Mouse (Mus musculus): ENCODE measurements around the gene Slc16a9. TPM values are rescaled to one million over a fixed set of nuclear protein-coding genes. Genes with fewer than 3 reads are reported as not detected.
A peak's percentile ranks its signal among the peaks of the same experiment; 100 is the strongest.

Gene Slc16a9
- polyA plus RNA-seq, 1 experiment from 2014 or later = 3.8 TPM

DNA sequence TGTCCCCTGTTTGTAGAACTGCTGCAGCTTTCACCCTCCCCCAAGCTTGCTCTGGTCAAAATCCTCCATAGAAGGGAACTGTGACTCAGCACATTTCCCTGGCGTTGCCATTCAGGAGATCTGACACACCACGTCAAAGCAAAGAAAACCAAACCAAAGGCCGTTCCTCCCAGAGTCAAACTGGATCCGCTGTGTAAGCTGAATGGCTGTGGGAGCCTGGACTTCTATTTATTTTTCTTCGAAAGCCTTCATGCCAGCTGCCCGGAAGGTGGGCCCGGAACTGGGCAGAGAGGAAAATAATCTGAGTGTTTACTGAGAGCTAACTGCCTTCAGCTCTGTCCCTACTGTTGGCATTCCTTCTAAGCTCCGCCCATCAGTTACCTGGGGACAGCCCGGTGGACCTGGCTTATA is 42.9 kb downstream of the Slc16a9 start:
- Histone ChIP-seq H3K9me3 (ENCODE audit: control insufficient read depth, low read length) (peaks cover 4% of the 10 kb centered on the region; the same call in 1 of the 2 replicates), H3K4me2 (replicated peaks; ENCODE audit: low read depth, low read length) (no peak overlapping the region), H3K27me3 (ENCODE audit: control insufficient read depth, insufficient read depth, low read length) (no peaks in the 10 kb centered on the region), H3K9ac (ENCODE audit: low read depth, low read length) (no peak overlapping the region), H3K4me1 (ENCODE audit: control insufficient read depth, insufficient read depth, low read length) (peaks cover 4% of the 10 kb centered on the region; the same call in 1 of the 2 replicates), H3K4me3 (ENCODE audit: low read length) (no peak overlapping the region), H3K36me3 (ENCODE audit: control insufficient read depth, insufficient read depth, low read length) (no peaks in the 10 kb centered on the region), H3K27ac (ENCODE audit: low read depth, low read length) (no peak overlapping the region)
- 33% methylated on average over 9 of the region's 9 CpGs for WGBS
- no peak for ATAC-seq (ENCODE audit: low FRiP score, low TSS enrichment)

DNA sequence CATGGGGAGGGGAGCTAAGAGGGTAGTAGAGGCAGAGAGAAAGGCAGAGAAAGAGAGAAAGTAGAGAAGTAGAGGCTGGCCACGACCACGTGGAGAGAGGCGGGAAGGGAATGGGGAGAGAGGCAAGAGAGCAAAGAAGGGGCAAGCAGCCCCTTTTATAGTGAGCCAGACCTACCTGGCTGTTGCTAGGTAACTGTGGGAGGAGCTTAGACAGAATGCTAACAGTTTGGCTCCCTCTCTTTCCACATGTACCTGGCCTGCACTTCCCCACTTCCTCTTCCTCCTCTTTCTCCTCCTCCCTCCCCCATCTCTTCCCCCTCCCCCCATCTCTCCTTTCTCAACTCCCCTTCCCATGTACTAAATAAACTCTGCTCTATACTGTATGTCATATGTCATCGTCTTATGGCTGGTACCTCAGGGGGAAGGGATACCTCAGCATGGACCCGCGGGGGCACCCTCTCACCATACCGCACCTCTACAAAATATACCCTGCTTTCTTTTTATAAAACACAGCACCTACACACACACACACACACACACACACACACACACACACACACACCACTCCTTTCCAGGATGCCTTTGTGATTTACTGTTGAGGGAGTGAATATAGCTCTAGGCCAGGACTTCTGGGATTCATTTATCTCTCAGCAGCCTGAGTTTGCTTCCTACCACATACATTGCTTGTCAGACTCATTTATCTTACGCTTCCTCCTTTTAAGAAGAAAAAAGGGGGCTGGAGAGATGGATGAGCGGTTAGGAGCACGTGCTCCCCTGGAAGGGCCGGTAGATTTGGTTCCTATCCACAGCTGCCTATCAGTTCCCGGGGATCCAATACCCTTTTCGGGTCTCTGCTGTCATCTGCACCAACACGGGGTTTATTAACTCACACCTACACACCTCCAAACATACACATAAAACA is 43.8 kb downstream of the Slc16a9 start:
- no peaks in the 10 kb centered on the region for H3K27me3 ChIP-seq (ENCODE audit: control insufficient read depth, insufficient read depth, low read length)
- peaks cover 4% of the 10 kb centered on the region; the same call in 1 of the 2 replicates for H3K9me3 ChIP-seq (ENCODE audit: control insufficient read depth, low read length)
- H3K36me3 ChIP-seq (ENCODE audit: control insufficient read depth, insufficient read depth, low read length) = no peaks in the 10 kb centered on the region
- H3K9ac ChIP-seq (ENCODE audit: low read depth, low read length) = no peak overlapping the region
- no peak; the same call in 1 of the 2 replicates for ATAC-seq (ENCODE audit: low FRiP score, low TSS enrichment)
- peaks cover 6% of the 10 kb centered on the region for H3K4me1 ChIP-seq (ENCODE audit: control insufficient read depth, insufficient read depth, low read length)
- H3K27ac ChIP-seq (ENCODE audit: low read depth, low read length) = no peak overlapping the region
- no peak overlapping the region for H3K4me3 ChIP-seq (ENCODE audit: low read length)
- no peak overlapping the region for H3K4me2 ChIP-seq (replicated peaks; ENCODE audit: low read depth, low read length)
- WGBS = 46% methylated on average over 14 of the region's 14 CpGs

DNA sequence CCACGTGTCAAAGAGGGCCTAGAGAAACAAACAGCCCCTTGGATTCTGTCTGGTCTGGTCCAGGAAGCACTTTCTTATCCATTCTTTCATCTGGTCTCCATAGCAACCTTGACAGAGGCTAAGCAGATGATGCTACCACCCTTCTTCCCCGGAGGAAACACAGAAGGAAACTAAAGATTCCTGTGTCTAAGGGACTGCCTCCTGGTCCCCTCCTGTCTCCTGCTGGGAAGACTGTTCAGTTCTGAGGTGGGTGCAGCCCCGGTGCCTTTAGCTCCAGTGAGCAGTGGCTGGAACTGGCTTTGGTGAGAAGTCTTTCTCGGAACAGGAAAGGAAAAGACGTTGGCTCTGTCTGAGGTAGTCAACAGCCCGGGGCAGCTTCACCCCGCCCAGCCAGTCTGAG is 47.1 kb downstream of the Slc16a9 start:
- peaks cover 4% of the 10 kb centered on the region; the same call in 1 of the 2 replicates for H3K9me3 ChIP-seq (ENCODE audit: control insufficient read depth, low read length)
- no peaks in the 10 kb centered on the region for H3K27me3 ChIP-seq (ENCODE audit: control insufficient read depth, insufficient read depth, low read length)
- H3K9ac ChIP-seq (ENCODE audit: low read depth, low read length) = no peak overlapping the region
- ATAC-seq (ENCODE audit: low FRiP score, low TSS enrichment) = no peak
- H3K4me3 ChIP-seq (ENCODE audit: low read length) = no peak overlapping the region
- H3K36me3 ChIP-seq (ENCODE audit: control insufficient read depth, insufficient read depth, low read length) = no peaks in the 10 kb centered on the region
- no peak overlapping the region for H3K27ac ChIP-seq (ENCODE audit: low read depth, low read length)
- H3K4me1 ChIP-seq (ENCODE audit: control insufficient read depth, insufficient read depth, low read length) = peaks cover 17% of the 10 kb centered on the region
- no peak overlapping the region for H3K4me2 ChIP-seq (replicated peaks; ENCODE audit: low read depth, low read length)
- 23% methylated on average over 7 of the region's 7 CpGs for WGBS

DNA sequence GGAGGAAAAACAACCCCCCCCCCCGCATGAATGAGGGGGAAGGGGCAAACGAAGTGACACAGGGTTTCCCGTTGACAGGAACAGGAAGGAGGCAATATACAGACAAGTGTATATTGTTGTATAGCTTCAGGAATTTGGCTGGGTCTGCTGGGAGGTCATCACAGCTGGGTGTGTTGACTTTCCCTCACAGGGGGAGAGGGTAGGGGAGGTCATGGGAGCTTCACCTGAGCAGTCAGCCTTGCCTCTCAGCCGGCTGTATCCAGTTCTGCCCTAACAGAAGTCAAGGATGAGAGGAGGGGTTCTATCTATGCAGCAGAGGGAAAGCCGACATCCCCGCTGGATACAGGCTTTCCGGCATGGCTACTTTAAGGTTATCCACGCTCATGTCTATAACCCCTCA is 49.2 kb downstream of the Slc16a9 start:
- no peak overlapping the region for H3K4me2 ChIP-seq (replicated peaks; ENCODE audit: low read depth, low read length)
- 27% methylated on average over 8 of the region's 8 CpGs for WGBS
- H3K27me3 ChIP-seq (ENCODE audit: control insufficient read depth, insufficient read depth, low read length) = no peaks in the 10 kb centered on the region
- peak; percentile 45; the same call in 1 of the 2 replicates for ATAC-seq (ENCODE audit: low FRiP score, low TSS enrichment)
- no peak overlapping the region for H3K9ac ChIP-seq (ENCODE audit: low read depth, low read length)
- H3K4me1 ChIP-seq (ENCODE audit: control insufficient read depth, insufficient read depth, low read length) = peaks cover 16% of the 10 kb centered on the region
- no peak overlapping the region for H3K27ac ChIP-seq (ENCODE audit: low read depth, low read length)
- H3K9me3 ChIP-seq (ENCODE audit: control insufficient read depth, low read length) = peaks cover 4% of the 10 kb centered on the region; the same call in 1 of the 2 replicates
- no peak overlapping the region for H3K4me3 ChIP-seq (ENCODE audit: low read length)
- H3K36me3 ChIP-seq (ENCODE audit: control insufficient read depth, insufficient read depth, low read length) = no peaks in the 10 kb centered on the region

DNA sequence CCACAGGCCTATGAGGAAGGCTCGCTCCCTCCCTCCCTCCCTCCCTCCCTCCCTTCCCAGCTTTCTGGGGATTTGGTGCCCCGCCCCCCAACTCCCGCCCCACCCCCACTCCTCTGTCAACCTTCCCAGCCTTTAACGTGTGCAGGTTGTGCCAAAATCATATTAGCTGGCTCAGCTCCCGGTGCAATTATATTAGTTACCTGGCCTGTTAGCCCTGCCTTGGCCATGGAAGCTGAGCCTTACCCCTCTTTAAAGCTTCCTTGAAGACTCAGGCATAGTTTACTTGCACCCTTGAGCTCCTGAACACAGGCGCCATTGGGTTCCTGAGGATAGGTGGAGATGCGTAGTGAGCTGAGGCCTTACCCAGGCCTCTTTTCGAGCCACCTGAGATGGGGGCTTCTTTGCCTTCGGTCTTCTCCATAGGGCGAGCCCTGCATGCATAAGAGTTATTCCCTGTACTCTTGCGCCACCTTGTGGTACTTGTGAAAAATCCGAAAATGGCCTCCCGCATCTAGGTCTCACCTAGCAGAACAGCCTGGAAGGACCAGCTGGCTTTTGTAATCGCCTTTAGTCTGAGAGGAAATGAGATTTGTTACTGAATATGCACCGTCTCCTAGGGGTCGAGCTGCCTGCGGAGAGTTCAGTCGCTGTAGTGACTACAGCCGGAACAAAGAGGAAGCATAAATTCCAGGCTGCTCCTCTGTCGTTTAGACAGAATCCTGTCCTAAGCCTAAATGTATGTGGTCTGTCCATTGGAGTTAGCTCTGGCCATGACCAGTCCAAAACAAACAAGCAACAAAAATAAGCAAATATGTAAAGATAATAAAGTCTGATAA is 51.8 kb downstream of the Slc16a9 start:
- H3K9ac ChIP-seq (ENCODE audit: low read depth, low read length) = no peak overlapping the region
- ATAC-seq (ENCODE audit: low FRiP score, low TSS enrichment) = peak; percentile 78
- no peak overlapping the region; the same call in 1 of the 2 replicates for H3K4me2 ChIP-seq (replicated peaks; ENCODE audit: low read depth, low read length)
- no peaks in the 10 kb centered on the region for H3K9me3 ChIP-seq (ENCODE audit: control insufficient read depth, low read length)
- H3K27ac ChIP-seq (ENCODE audit: low read depth, low read length) = 0 out of 2 replicates have a peak overlapping the region, but pooled peaks have one; percentile 17
- H3K27me3 ChIP-seq (ENCODE audit: control insufficient read depth, insufficient read depth, low read length) = no peaks in the 10 kb centered on the region
- peaks cover 16% of the 10 kb centered on the region for H3K4me1 ChIP-seq (ENCODE audit: control insufficient read depth, insufficient read depth, low read length)
- WGBS = 7% methylated on average over 18 of the region's 20 CpGs
- H3K36me3 ChIP-seq (ENCODE audit: control insufficient read depth, insufficient read depth, low read length) = no peaks in the 10 kb centered on the region
- no peak overlapping the region for H3K4me3 ChIP-seq (ENCODE audit: low read length)

DNA sequence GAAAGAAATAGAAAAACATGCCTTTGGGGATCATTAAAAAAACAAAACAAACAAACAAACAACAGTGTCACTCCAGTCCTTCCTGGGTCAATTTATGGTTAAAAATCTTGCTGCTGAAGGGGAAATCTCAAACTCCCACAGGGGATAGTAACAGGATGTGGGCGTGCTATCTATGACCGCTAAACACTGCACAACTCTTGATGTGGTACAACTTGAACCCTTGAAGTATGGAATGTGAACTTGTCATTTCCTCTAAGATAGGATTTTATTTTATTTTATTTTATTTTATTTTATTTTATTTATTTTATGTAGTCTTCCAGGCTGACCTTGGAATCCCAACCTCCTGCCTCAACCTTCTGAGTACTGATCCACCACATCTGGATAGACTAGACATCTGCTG is 54.2 kb downstream of the Slc16a9 start:
- Histone ChIP-seq H3K27ac (ENCODE audit: low read depth, low read length) (no peak overlapping the region), H3K9me3 (ENCODE audit: control insufficient read depth, low read length) (no peaks in the 10 kb centered on the region), H3K27me3 (ENCODE audit: control insufficient read depth, insufficient read depth, low read length) (no peaks in the 10 kb centered on the region), H3K4me2 (replicated peaks; ENCODE audit: low read depth, low read length) (no peak overlapping the region), H3K36me3 (ENCODE audit: control insufficient read depth, insufficient read depth, low read length) (no peaks in the 10 kb centered on the region), H3K4me1 (ENCODE audit: control insufficient read depth, insufficient read depth, low read length) (peaks cover 10% of the 10 kb centered on the region), H3K4me3 (ENCODE audit: low read length) (no peak overlapping the region), H3K9ac (ENCODE audit: low read depth, low read length) (no peak overlapping the region)
- 61% methylated on average over 2 of the region's 2 CpGs for WGBS
- ATAC-seq (ENCODE audit: low FRiP score, low TSS enrichment) = no peak

DNA sequence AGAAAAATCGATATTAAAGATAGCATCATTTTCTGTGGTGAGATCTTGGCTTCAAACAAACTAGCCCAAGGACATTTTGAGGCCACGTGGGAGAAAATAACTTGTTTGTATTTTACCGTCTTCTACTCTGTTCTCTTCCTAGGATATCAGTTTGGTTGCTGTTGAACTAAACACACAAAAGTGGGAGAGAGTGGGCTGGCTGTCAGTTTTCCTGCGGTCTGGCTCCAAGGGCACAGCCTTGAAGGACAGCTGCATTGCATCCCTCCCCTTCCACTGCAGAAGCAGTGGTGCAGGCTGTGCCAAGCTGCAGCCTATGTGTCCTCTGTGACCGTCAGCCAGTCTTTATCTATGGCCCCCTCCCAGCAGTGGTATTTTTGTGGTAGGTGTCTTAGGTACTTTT is 54.8 kb downstream of the Slc16a9 start:
- Histone ChIP-seq H3K4me2 (replicated peaks; ENCODE audit: low read depth, low read length) (no peak overlapping the region), H3K9me3 (ENCODE audit: control insufficient read depth, low read length) (no peaks in the 10 kb centered on the region), H3K9ac (ENCODE audit: low read depth, low read length) (no peak overlapping the region), H3K27ac (ENCODE audit: low read depth, low read length) (no peak overlapping the region), H3K36me3 (ENCODE audit: control insufficient read depth, insufficient read depth, low read length) (no peaks in the 10 kb centered on the region), H3K4me3 (ENCODE audit: low read length) (no peak overlapping the region), H3K27me3 (ENCODE audit: control insufficient read depth, insufficient read depth, low read length) (no peaks in the 10 kb centered on the region), H3K4me1 (ENCODE audit: control insufficient read depth, insufficient read depth, low read length) (peaks cover 7% of the 10 kb centered on the region)
- 51% methylated on average over 5 of the region's 5 CpGs for WGBS
- ATAC-seq (ENCODE audit: low FRiP score, low TSS enrichment) = no peak

DNA sequence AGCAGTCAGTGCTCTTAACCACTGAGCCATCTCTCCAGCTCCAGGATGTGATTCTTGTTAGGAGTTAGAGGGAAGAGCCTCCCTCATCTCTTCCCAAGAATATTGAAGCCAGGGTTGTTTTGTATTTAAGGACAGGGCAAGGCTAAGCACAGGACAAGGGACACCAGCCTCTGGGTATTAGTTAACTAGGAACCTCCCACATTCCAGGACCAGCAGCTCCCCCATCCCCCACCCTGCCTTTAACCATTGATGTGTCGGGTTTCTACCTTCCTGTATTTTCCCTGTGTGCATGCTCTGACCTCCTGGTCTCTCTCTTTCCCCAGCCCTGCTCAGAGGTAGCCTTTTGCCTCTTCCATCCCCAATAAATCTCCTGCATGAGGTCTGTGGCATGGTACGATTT is 56.3 kb downstream of the Slc16a9 start:
- no peak overlapping the region for H3K4me2 ChIP-seq (replicated peaks; ENCODE audit: low read depth, low read length)
- 19% methylated on average over 2 of the region's 2 CpGs for WGBS
- H3K36me3 ChIP-seq (ENCODE audit: control insufficient read depth, insufficient read depth, low read length) = no peaks in the 10 kb centered on the region
- H3K27ac ChIP-seq (ENCODE audit: low read depth, low read length) = no peak overlapping the region
- no peaks in the 10 kb centered on the region for H3K9me3 ChIP-seq (ENCODE audit: control insufficient read depth, low read length)
- H3K4me3 ChIP-seq (ENCODE audit: low read length) = no peak overlapping the region
- H3K4me1 ChIP-seq (ENCODE audit: control insufficient read depth, insufficient read depth, low read length) = peaks cover 7% of the 10 kb centered on the region
- H3K27me3 ChIP-seq (ENCODE audit: control insufficient read depth, insufficient read depth, low read length) = no peaks in the 10 kb centered on the region
- no peak overlapping the region for H3K9ac ChIP-seq (ENCODE audit: low read depth, low read length)
- ATAC-seq (ENCODE audit: low FRiP score, low TSS enrichment) = no peak

Data from kidney, embryonic 14.5 days (tissue).